Mouse (Mus musculus) kidney, adult 2 months (tissue): ENCODE data around the gene Numb. TPM values are rescaled to one million over a fixed set of nuclear protein-coding genes. Genes with fewer than 3 reads are reported as not detected.

Source experiments
- DNase-seq: peaks from one replicate; pipeline ENCODE4 v3.0.0; 2021
- H3K27ac ChIP-seq: fragments of 200-500 bp; 2 replicates; pipeline ENCODE4 v1.5.1; 2012; ENCODE audit warnings: low read depth, low read length, control low read depth, inconsistent platforms; ENCODE audit not compliant: insufficient read depth
- H3K27me3 ChIP-seq: fragments of 200-500 bp; replicated peaks from 2 replicates; pipeline ENCODE4 v1.6.1; 2012; ENCODE audit warnings: mild to moderate bottlenecking, moderate library complexity, low read length, inconsistent platforms; ENCODE audit not compliant: control insufficient read depth, insufficient read depth
- H3K36me3 ChIP-seq: fragments of 200-500 bp; 2 replicates; pipeline ENCODE4 v1.6.1; 2012; ENCODE audit warnings: mild to moderate bottlenecking, moderate library complexity, low read length, inconsistent platforms; ENCODE audit not compliant: control insufficient read depth, insufficient read depth
- H3K4me1 ChIP-seq: fragments of 200-500 bp; 2 replicates; pipeline ENCODE4 v1.6.1; 2011; ENCODE audit warnings: low read length; ENCODE audit not compliant: control insufficient read depth, insufficient read depth
- H3K4me3 ChIP-seq: fragments of 200-500 bp; 2 replicates; pipeline ENCODE4 v1.5.1; 2011; ENCODE audit warnings: mild to moderate bottlenecking, low read depth, low read length, control low read depth; ENCODE audit not compliant: insufficient read depth
- CTCF ChIP-seq: fragments of 200-500 bp; conservative IDR thresholded peaks from 2 replicates; pipeline ENCODE4 v1.5.1; 2011; ENCODE audit warnings: low read depth, mild to moderate bottlenecking, control low read depth, low read length, moderate library complexity, mixed read lengths; ENCODE audit not compliant: insufficient read depth, insufficient read length
- POLR2A ChIP-seq: fragments of 200-500 bp; IDR thresholded peaks from one replicate; pipeline ENCODE4 v1.6.1; 2011; ENCODE audit warnings: low read depth, low read length, control low read depth
- WGBS: fragments of 180-500 bp; shearing (Covaris S2); methylation state at CpG from one replicate; pipeline ENCODE4 v1.1.7; 2018; 5-methylcytosine and 5-hydroxymethylcytosine counted together
- polyA plus RNA-seq: library from polyadenylated mRNA; depleted of rRNA; stranded (reverse); fragments of >200 nt; gene quantifications from 2 replicates; pipeline ENCODE4 v1.2.3, GENCODE M21; 2012

Gene Numb
- polyA plus RNA-seq, 1 experiment, result 63.7 TPM

GRCm38 (mm10) chr12:83792706-83793410, 128.9 kb downstream of the Numb start:
- Histone ChIP-seq H3K4me3 (no peak overlapping the region), H3K36me3 (no peaks in the 10 kb centered on the region), H3K4me1 (no peaks in the 10 kb centered on the region), H3K27me3 (no peaks in the 10 kb centered on the region), H3K27ac (peak overlapping the region; percentile 59; the same call in 1 of the 2 replicates)
- no peak for TF ChIP-seq CTCF
- TF ChIP-seq POLR2A, result no peak
- DNase-seq, result peak; percentile 53
- 33% methylated on average over 10 of the region's 10 CpGs for WGBS

- Histone ChIP-seq H3K36me3 (no peaks in the 10 kb centered on the region), H3K4me3 (no peak overlapping the region), H3K27ac (no peak overlapping the region), H3K4me1 (no peaks in the 10 kb centered on the region), H3K27me3 (no peaks in the 10 kb centered on the region)
- no peak for DNase-seq
- WGBS, result 76% methylated on average over 10 of the region's 10 CpGs
- no peak for TF ChIP-seq POLR2A
- no peak for TF ChIP-seq CTCF
Measured at GRCm38 (mm10) chr12:83791737-83792136, 130.0 kb downstream of the Numb start.

- Histone ChIP-seq H3K27me3 (no peaks in the 10 kb centered on the region), H3K4me1 (no peaks in the 10 kb centered on the region), H3K27ac (no peak overlapping the region), H3K36me3 (no peaks in the 10 kb centered on the region), H3K4me3 (no peak overlapping the region)
- TF ChIP-seq POLR2A (no peak), CTCF (no peak)
- WGBS, result 76% methylated on average over 4 of the region's 4 CpGs
- DNase-seq, result no peak
Measured at GRCm38 (mm10) chr12:83790749-83791148, 131.0 kb downstream of the Numb start.

- WGBS, result 50% methylated on average over 4 of the region's 4 CpGs
- no peak for DNase-seq
- Histone ChIP-seq H3K27me3 (no peaks in the 10 kb centered on the region), H3K4me1 (no peaks in the 10 kb centered on the region), H3K4me3 (no peak overlapping the region), H3K27ac (no peak overlapping the region), H3K36me3 (no peaks in the 10 kb centered on the region)
- TF ChIP-seq CTCF, result no peak
- no peak for TF ChIP-seq POLR2A
Measured at GRCm38 (mm10) chr12:83789781-83790140, 132.0 kb downstream of the Numb start.

- Histone ChIP-seq H3K4me3 (no peak overlapping the region), H3K4me1 (no peaks in the 10 kb centered on the region), H3K27ac (no peak overlapping the region), H3K27me3 (no peaks in the 10 kb centered on the region), H3K36me3 (no peaks in the 10 kb centered on the region)
- 87% methylated on average over 17 of the region's 17 CpGs for WGBS
- DNase-seq, result no peak
- no peak for TF ChIP-seq CTCF
- no peak for TF ChIP-seq POLR2A
Measured at GRCm38 (mm10) chr12:83789051-83789780, 132.5 kb downstream of the Numb start.

- 73% methylated on average over 4 of the region's 4 CpGs for WGBS
- DNase-seq, result no peak
- Histone ChIP-seq H3K36me3 (no peaks in the 10 kb centered on the region), H3K27me3 (no peaks in the 10 kb centered on the region), H3K4me3 (no peak overlapping the region), H3K4me1 (no peaks in the 10 kb centered on the region), H3K27ac (no peak overlapping the region)
- no peak for TF ChIP-seq POLR2A
- TF ChIP-seq CTCF, result no peak
Measured at GRCm38 (mm10) chr12:83785305-83785704, 136.4 kb downstream of the Numb start.

- TF ChIP-seq POLR2A, result no peak
- TF ChIP-seq CTCF, result no peak
- no peak overlapping the region for H3K4me3 ChIP-seq
- H3K27me3 ChIP-seq, result no peaks in the 10 kb centered on the region
- H3K27ac ChIP-seq, result no peak overlapping the region
- WGBS, result 88% methylated on average over 10 of the region's 10 CpGs
- no peaks in the 10 kb centered on the region for H3K36me3 ChIP-seq
- no peak for DNase-seq
- H3K4me1 ChIP-seq, result no peaks in the 10 kb centered on the region
Measured at GRCm38 (mm10) chr12:83782669-83783068, 139.1 kb downstream of the Numb start.
